Mouse (Mus musculus) midbrain, embryonic 16.5 days (tissue): ENCODE results near the gene 2900026A02Rik. TPM values are rescaled to one million over a fixed set of nuclear protein-coding genes. Genes with fewer than 3 reads are reported as not detected.

Experiments
- ATAC-seq: fragments of 200-750 bp; cut with Nextera tagmentation; 2 replicates; pipeline ENCODE4 v1.8.0; 2017; ENCODE audit warnings: moderate TSS enrichment
- H3K27ac ChIP-seq: fragments of 300-500 bp; sonication (generic); 2 replicates; pipeline ENCODE4 v1.5.1; 2014; ENCODE audit warnings: mild to moderate bottlenecking, low read length, mixed read lengths
- H3K27me3 ChIP-seq: fragments of 300-500 bp; sonication (generic); 2 replicates; pipeline ENCODE4 v1.6.1; 2014; ENCODE audit warnings: low read depth, low read length, mixed read lengths; ENCODE audit not compliant: control insufficient read depth, insufficient read depth
- H3K36me3 ChIP-seq: fragments of 300-500 bp; sonication (generic); 2 replicates; pipeline ENCODE4 v1.6.1; 2014; ENCODE audit warnings: mild to moderate bottlenecking, low read length, moderate library complexity, mixed read lengths; ENCODE audit not compliant: control insufficient read depth, insufficient read depth
- H3K4me1 ChIP-seq: fragments of 300-500 bp; sonication (generic); 2 replicates; pipeline ENCODE4 v1.6.1; 2014; ENCODE audit warnings: mild to moderate bottlenecking, low read length, mixed read lengths; ENCODE audit not compliant: control insufficient read depth, insufficient read depth
- H3K4me2 ChIP-seq: fragments of 300-500 bp; sonication (generic); 2 replicates; pipeline ENCODE4 v1.6.1; 2014; ENCODE audit warnings: mild to moderate bottlenecking, low read length, mixed read lengths
- H3K4me3 ChIP-seq: fragments of 300-500 bp; sonication (generic); 2 replicates; pipeline ENCODE4 v1.5.1; 2014; ENCODE audit warnings: low read depth, mild to moderate bottlenecking, low read length, moderate library complexity, mixed read lengths
- H3K9ac ChIP-seq: fragments of 300-500 bp; sonication (generic); 2 replicates; pipeline ENCODE4 v1.6.1; 2014; ENCODE audit warnings: low read depth, low read length, mixed read lengths
- H3K9me3 ChIP-seq: fragments of 300-500 bp; sonication (generic); replicated peaks from 2 replicates; pipeline ENCODE4 v1.6.1; 2014; ENCODE audit warnings: mild to moderate bottlenecking, low read length, mixed read lengths; ENCODE audit not compliant: control insufficient read depth, poor library complexity, severe bottlenecking
- WGBS: fragments of 180-500 bp; shearing (Covaris S2); extraction: QIAGEN DNeasy Blood & Tissue Kit; methylation state at CpG from one replicate; pipeline ENCODE4 v1.1.7; 2014; 5-methylcytosine and 5-hydroxymethylcytosine counted together
- polyA plus RNA-seq: library from polyadenylated mRNA; unstranded; fragments of >200 nt; fragmentation: Nextera tagmentation; extraction: Ambion mirVana; gene quantifications from 2 replicates; pipeline ENCODE4 v1.2.1, GENCODE M21; 2015

The 2900026A02Rik gene
- polyA plus RNA-seq, 1 experiment from 2014 or later = 3.8 TPM

GRCm38 (mm10) chr5:113153508-113153830, 67.6 kb downstream of the 2900026A02Rik start:
- H3K27ac ChIP-seq = no peak overlapping the region; the same call in 1 of the 2 replicates
- ATAC-seq = no peak
- H3K4me2 ChIP-seq = no peak overlapping the region
- H3K9ac ChIP-seq = no peak overlapping the region
- no peaks in the 10 kb centered on the region for H3K27me3 ChIP-seq
- H3K9me3 ChIP-seq = no peaks in the 10 kb centered on the region
- 83% methylated on average over 5 of the region's 5 CpGs for WGBS
- no peak overlapping the region for H3K4me3 ChIP-seq
- peaks cover 26% of the 10 kb centered on the region for H3K4me1 ChIP-seq
- no peaks in the 10 kb centered on the region for H3K36me3 ChIP-seq

GRCm38 (mm10) chr5:113152663-113153507, 68.2 kb downstream of the 2900026A02Rik start:
- Histone ChIP-seq H3K4me3 (no peak overlapping the region), H3K27ac (peak overlapping the region; percentile 19; the same call in 1 of the 2 replicates), H3K27me3 (no peaks in the 10 kb centered on the region), H3K36me3 (no peaks in the 10 kb centered on the region), H3K9ac (no peak overlapping the region; the same call in 1 of the 2 replicates), H3K4me1 (peaks cover 28% of the 10 kb centered on the region), H3K4me2 (no peak overlapping the region), H3K9me3 (no peaks in the 10 kb centered on the region)
- no peak for ATAC-seq
- WGBS = 54% methylated on average over 22 of the region's 22 CpGs

DNA sequence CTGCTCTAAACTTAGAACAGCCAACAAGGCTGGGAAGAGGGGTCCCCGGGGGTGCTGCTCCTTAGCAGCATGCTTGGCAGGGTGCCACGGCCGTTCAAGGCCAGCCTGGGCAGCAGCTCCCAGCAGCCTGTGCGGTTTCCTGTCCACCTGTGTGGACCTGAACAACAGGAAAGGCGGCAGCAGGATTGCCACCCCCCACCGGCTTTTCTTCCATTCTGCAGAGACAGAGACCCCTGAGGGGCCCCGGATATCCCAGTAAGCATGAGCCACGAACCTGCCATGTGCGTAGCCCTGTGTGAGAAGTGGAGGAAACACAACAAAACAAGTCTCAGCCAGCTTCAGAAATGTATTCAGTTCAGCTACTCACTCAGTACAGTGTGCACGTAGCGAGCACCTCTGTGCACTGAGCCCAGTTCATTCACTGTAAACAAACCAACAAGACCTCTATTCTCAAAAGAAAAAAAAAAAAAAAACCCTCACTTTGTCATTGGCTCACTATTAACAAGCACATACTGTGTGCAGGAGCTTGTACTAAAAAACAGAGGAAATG, 69.4 kb downstream of the 2900026A02Rik start:
- H3K27me3 ChIP-seq = no peaks in the 10 kb centered on the region
- peaks cover 28% of the 10 kb centered on the region for H3K4me1 ChIP-seq
- 39% methylated on average over 11 of the region's 11 CpGs for WGBS
- peak overlapping the region; percentile 55 for H3K27ac ChIP-seq
- no peaks in the 10 kb centered on the region for H3K9me3 ChIP-seq
- no peak for ATAC-seq
- H3K36me3 ChIP-seq = no peaks in the 10 kb centered on the region
- H3K4me3 ChIP-seq = no peak overlapping the region
- H3K4me2 ChIP-seq = no peak overlapping the region
- peak overlapping the region; percentile 20; the same call in 1 of the 2 replicates for H3K9ac ChIP-seq

GRCm38 (mm10) chr5:113150871-113151553, 70.0 kb downstream of the 2900026A02Rik start:
- H3K9ac ChIP-seq = peak overlapping the region; percentile 20; the same call in 1 of the 2 replicates
- peaks cover 28% of the 10 kb centered on the region for H3K4me1 ChIP-seq
- H3K9me3 ChIP-seq = no peaks in the 10 kb centered on the region
- no peaks in the 10 kb centered on the region for H3K27me3 ChIP-seq
- H3K4me3 ChIP-seq = no peak overlapping the region
- H3K4me2 ChIP-seq = no peak overlapping the region
- H3K36me3 ChIP-seq = no peaks in the 10 kb centered on the region
- ATAC-seq = no peak
- peak overlapping the region; percentile 55 for H3K27ac ChIP-seq
- 70% methylated on average over 9 of the region's 9 CpGs for WGBS

DNA sequence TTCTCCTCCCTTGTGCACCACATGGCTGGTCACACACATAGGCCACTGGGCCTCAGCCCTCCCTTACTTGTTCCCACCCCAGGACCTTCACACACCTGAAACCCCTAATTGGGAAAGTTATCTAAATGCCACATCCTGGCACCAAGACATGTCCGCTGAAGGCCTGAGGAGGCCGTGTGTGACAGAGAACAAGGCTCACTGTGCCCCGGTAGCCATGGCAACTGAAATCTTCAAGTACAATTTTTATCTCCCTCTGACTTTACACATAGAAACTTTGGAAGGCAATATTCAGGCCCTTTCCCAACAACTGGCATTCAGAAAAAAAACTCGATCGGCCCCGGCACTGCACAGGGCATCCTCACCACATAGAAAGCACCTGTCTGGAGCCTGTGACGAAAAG, 72.0 kb downstream of the 2900026A02Rik start:
- Histone ChIP-seq H3K9me3 (no peaks in the 10 kb centered on the region), H3K4me2 (no peak overlapping the region), H3K27me3 (no peaks in the 10 kb centered on the region), H3K4me3 (no peak overlapping the region), H3K27ac (peak overlapping the region; percentile 61), H3K9ac (no peak overlapping the region), H3K36me3 (no peaks in the 10 kb centered on the region), H3K4me1 (peaks cover 36% of the 10 kb centered on the region)
- 64% methylated on average over 7 of the region's 7 CpGs for whole genome bisulfite sequencing
- ATAC-seq = no peak

GRCm38 (mm10) chr5:113147994-113148471, 73.0 kb downstream of the 2900026A02Rik start:
- Histone ChIP-seq H3K4me1 (peaks cover 30% of the 10 kb centered on the region), H3K9me3 (no peaks in the 10 kb centered on the region), H3K27me3 (no peaks in the 10 kb centered on the region), H3K4me2 (no peak overlapping the region), H3K4me3 (no peak overlapping the region), H3K27ac (no peak overlapping the region), H3K9ac (no peak overlapping the region), H3K36me3 (no peaks in the 10 kb centered on the region)
- WGBS = 81% methylated on average over 13 of the region's 13 CpGs
- no peak for ATAC-seq

DNA sequence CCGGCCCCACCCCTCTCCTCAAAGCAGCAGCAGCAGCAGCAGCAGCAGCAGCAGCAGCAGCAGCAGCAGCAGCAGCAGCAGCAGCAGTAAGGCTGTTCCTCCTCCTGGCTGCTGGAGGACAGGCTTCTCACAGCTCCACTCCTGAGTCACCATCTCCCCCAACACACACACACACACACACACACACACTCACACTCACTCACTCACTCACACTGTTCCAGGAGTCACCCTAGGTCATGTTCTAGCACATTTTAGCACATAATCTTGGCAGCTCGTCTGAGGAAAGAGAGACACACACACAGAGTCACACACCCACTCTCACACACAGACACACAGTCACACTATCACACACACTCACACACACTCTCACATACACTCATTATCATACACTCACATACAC, 74.4 kb downstream of the 2900026A02Rik start:
- Histone ChIP-seq H3K27me3 (no peaks in the 10 kb centered on the region), H3K9me3 (no peaks in the 10 kb centered on the region), H3K27ac (no peak overlapping the region), H3K36me3 (no peaks in the 10 kb centered on the region), H3K9ac (no peak overlapping the region), H3K4me3 (no peak overlapping the region), H3K4me1 (peaks cover 28% of the 10 kb centered on the region), H3K4me2 (no peak overlapping the region)
- ATAC-seq = no peak
- WGBS = 66% methylated on average over 2 of the region's 2 CpGs

DNA sequence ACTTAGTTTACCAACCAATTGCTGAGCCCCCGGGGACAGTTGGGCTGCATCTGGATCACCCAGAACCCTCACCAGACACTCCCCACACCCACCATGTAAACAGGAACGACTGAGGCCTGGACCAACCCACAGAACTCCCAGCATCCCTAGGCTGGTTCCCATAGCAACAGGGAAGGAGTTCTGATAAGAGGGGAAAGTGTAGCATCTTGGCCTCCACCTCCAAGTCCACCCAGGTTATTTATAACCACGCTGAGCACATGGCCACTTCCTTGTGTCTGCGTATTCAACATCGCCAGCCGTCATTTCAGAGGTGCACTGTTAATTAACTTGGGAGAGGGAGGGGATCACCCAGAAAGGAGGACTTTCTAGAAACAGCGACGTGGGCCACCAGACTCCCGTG, 75.9 kb downstream of the 2900026A02Rik start:
- WGBS = 50% methylated on average over 9 of the region's 9 CpGs
- no peak overlapping the region for H3K4me2 ChIP-seq
- H3K9ac ChIP-seq = no peak overlapping the region; the same call in 1 of the 2 replicates
- peaks cover 20% of the 10 kb centered on the region for H3K4me1 ChIP-seq
- peak overlapping the region; percentile 63 for H3K27ac ChIP-seq
- H3K9me3 ChIP-seq = no peaks in the 10 kb centered on the region
- no peak for ATAC-seq
- no peaks in the 10 kb centered on the region for H3K27me3 ChIP-seq
- H3K36me3 ChIP-seq = no peaks in the 10 kb centered on the region
- H3K4me3 ChIP-seq = no peak overlapping the region

- 62% methylated on average over 11 of the region's 11 CpGs for WGBS
- H3K4me2 ChIP-seq = no peak overlapping the region
- H3K4me1 ChIP-seq = peaks cover 19% of the 10 kb centered on the region
- no peaks in the 10 kb centered on the region for H3K27me3 ChIP-seq
- no peak overlapping the region for H3K9ac ChIP-seq
- no peak for ATAC-seq
- no peaks in the 10 kb centered on the region for H3K36me3 ChIP-seq
- no peaks in the 10 kb centered on the region for H3K9me3 ChIP-seq
- H3K27ac ChIP-seq = no peak overlapping the region
- H3K4me3 ChIP-seq = no peak overlapping the region
Measured at GRCm38 (mm10) chr5:113142486-113142885, 78.5 kb downstream of the 2900026A02Rik start.
